Mouse (Mus musculus): ENCODE measurements around the gene Nxnl2. TPM values are rescaled to one million over a fixed set of nuclear protein-coding genes. Genes with fewer than 3 reads are reported as not detected.
A peak's percentile ranks its signal among the peaks of the same experiment; 100 is the strongest.

Gene Nxnl2
- total and polyA plus RNA-seq, 2 experiments from 2014 or later: 1.1 to 3.5 TPM

DNA sequence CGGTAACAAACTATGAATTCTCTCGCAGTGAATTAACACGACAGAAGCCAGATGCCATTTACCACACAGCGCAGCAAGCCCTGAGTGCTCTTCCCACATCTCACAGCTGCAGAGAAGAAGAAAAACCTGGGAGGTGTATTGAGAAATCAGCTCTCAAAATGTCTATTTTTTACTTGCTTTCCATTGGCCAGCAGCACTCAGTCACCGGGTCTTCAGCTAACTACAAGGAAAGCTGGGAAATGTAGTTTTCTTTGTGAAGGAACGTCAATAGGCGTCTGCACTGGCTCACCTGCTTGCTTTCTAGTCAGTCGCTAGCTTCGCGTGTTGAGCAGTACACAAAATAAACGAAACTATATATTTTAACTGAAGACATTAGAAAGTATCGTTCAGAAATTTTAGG is 37.1 kb downstream of the Nxnl2 start:
- Histone ChIP-seq H3K27ac (ENCODE audit: low read depth) (no peak overlapping the region), H3K4me3 (ENCODE audit: low read depth, low read length) (no peak overlapping the region), H3K9ac (replicated peaks; ENCODE audit: low read depth, low read length) (no peak overlapping the region), H3K27me3 (ENCODE audit: control insufficient read depth, insufficient read depth, low read length) (no peaks in the 10 kb centered on the region), H3K4me1 (ENCODE audit: control insufficient read depth, insufficient read depth) (no peaks in the 10 kb centered on the region), H3K36me3 (replicated peaks; ENCODE audit: control insufficient read depth, insufficient read depth, low read length) (no peaks in the 10 kb centered on the region), H3K9me3 (replicated peaks; ENCODE audit: control insufficient read depth, low read length) (no peaks in the 10 kb centered on the region), H3K4me2 (ENCODE audit: low read depth, low read length) (no peak overlapping the region)
- ATAC-seq (ENCODE audit: insufficient read depth, low read depth) (no peak), DNase-seq (ENCODE audit: low spot score) (no peak)
- WGBS: 63% methylated on average over 12 of the region's 12 CpGs
- TF ChIP-seq CTCF (IDR thresholded peaks at IDR 0.05; ENCODE audit: low read depth): no peak
- TF ChIP-seq EP300 (IDR thresholded peaks at IDR 0.05; ENCODE audit: low read depth): no peak

DNA sequence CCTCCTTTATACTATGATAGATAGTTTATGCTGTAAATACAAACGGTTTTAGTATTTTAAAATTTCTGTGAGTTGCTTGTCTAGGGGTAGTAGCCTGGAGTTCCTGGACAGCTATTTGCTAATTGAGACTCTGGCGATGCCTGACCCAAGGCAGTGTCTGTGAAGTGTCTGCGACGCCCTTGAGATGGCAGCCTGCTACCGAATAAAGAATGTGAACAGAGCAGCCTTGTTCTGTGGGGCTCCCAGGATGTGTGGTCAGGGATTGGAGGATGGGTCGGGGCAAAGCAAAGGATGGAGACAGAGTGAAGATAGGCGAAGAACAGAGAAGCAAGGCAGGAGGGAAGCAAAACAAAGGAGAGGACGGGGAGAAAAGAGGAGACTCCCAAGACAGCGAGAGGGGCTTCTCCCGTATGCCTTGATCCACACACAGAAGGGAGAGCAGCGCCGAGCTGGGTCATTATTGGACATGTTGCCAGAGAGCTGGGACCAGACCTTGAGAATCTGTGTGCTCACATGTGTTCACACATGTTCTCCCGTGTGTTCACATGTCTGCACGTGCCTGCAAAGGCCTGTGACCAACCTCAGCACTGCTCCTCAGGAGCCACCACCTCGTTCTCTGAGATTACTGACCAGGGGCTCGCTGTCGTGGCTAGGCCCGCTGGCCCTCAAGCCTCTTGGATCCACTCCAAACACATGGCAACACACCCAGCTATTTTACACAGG is 37.7 kb downstream of the Nxnl2 start:
- TF ChIP-seq EP300 (IDR thresholded peaks at IDR 0.05; ENCODE audit: low read depth) (no peak), CTCF (IDR thresholded peaks at IDR 0.05; ENCODE audit: low read depth) (peak; percentile 64)

DNA sequence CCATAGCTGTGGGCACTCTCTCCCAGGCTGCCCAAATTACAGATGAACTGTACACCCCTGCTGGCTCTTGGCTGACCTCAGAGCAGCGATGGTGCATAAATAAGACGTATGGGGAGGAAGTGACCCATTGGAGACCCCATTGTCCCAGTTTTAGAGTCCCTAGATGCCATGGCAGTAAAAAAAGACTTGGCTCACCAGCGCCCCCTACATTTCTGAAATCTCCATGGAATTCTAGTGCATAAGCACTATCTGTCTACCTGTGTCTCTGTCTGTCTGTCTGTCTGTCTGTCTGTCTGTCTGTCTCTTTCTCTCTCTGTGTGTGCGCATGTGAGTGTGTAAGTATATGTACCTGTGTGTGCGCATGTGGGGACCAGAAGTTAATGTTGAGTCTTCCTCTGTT is 39.8 kb downstream of the Nxnl2 start:
- no peak overlapping the region for H3K4me2 ChIP-seq (ENCODE audit: low read depth, low read length)
- 71% methylated on average over 5 of the region's 5 CpGs for WGBS
- H3K27me3 ChIP-seq (ENCODE audit: control insufficient read depth, insufficient read depth, low read length): no peaks in the 10 kb centered on the region
- DNase-seq (ENCODE audit: low spot score): no peak
- H3K9me3 ChIP-seq (replicated peaks; ENCODE audit: control insufficient read depth, low read length): no peaks in the 10 kb centered on the region
- H3K36me3 ChIP-seq (replicated peaks; ENCODE audit: control insufficient read depth, insufficient read depth, low read length): no peaks in the 10 kb centered on the region
- H3K4me1 ChIP-seq (ENCODE audit: control insufficient read depth, insufficient read depth): no peaks in the 10 kb centered on the region
- H3K9ac ChIP-seq (replicated peaks; ENCODE audit: low read depth, low read length): no peak overlapping the region
- ATAC-seq (ENCODE audit: insufficient read depth, low read depth): no peak
- no peak overlapping the region for H3K27ac ChIP-seq (ENCODE audit: low read depth)
- TF ChIP-seq CTCF (IDR thresholded peaks at IDR 0.05; ENCODE audit: low read depth): no peak
- no peak for TF ChIP-seq EP300 (IDR thresholded peaks at IDR 0.05; ENCODE audit: low read depth)
- no peak overlapping the region for H3K4me3 ChIP-seq (ENCODE audit: low read depth, low read length)

More for the DNA sequence above, 37.7 kb downstream of the Nxnl2 start:
- Histone ChIP-seq H3K9me3 (replicated peaks; ENCODE audit: control insufficient read depth, low read length) (no peaks in the 10 kb centered on the region), H3K27me3 (ENCODE audit: control insufficient read depth, insufficient read depth, low read length) (no peaks in the 10 kb centered on the region), H3K4me1 (ENCODE audit: control insufficient read depth, insufficient read depth) (no peaks in the 10 kb centered on the region), H3K27ac (ENCODE audit: low read depth) (no peak overlapping the region), H3K4me3 (ENCODE audit: low read depth, low read length) (no peak overlapping the region), H3K9ac (replicated peaks; ENCODE audit: low read depth, low read length) (no peak overlapping the region), H3K36me3 (replicated peaks; ENCODE audit: control insufficient read depth, insufficient read depth, low read length) (no peaks in the 10 kb centered on the region), H3K4me2 (ENCODE audit: low read depth, low read length) (no peak overlapping the region)
- 45% methylated on average over 18 of the region's 18 CpGs for WGBS
- DNase-seq (ENCODE audit: low spot score) (peak; percentile 47), ATAC-seq (ENCODE audit: insufficient read depth, low read depth) (peak; percentile 85)

DNA sequence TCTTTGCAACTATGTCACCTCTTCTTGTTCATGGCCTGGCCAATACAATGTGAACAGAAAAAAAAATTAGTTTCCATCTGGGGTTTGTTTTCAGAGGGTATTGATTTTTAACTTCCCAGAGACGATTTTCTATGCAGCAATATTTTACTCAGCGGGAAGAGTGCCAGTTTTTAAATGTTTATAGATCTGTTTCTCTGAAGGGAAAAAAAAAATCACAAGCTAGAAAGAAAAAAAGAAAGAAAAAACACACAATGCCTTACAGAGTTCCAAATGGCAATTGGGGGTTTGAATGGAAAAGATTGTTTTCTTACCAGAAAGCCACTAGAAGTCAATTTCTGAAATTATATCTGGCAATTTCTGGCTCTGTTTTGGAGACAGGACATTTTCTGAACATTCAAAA is 43.9 kb downstream of the Nxnl2 start:
- Histone ChIP-seq H3K9me3 (replicated peaks; ENCODE audit: control insufficient read depth, low read length) (no peaks in the 10 kb centered on the region), H3K9ac (replicated peaks; ENCODE audit: low read depth, low read length) (no peak overlapping the region), H3K27ac (ENCODE audit: low read depth) (no peak overlapping the region), H3K4me1 (ENCODE audit: control insufficient read depth, insufficient read depth) (no peaks in the 10 kb centered on the region), H3K4me2 (ENCODE audit: low read depth, low read length) (no peak overlapping the region), H3K36me3 (replicated peaks; ENCODE audit: control insufficient read depth, insufficient read depth, low read length) (no peaks in the 10 kb centered on the region), H3K4me3 (ENCODE audit: low read depth, low read length) (no peak overlapping the region), H3K27me3 (ENCODE audit: control insufficient read depth, insufficient read depth, low read length) (no peaks in the 10 kb centered on the region)
- TF ChIP-seq CTCF (IDR thresholded peaks at IDR 0.05; ENCODE audit: low read depth): no peak
- DNase-seq (ENCODE audit: low spot score): no peak
- no peak for ATAC-seq (ENCODE audit: insufficient read depth, low read depth)
- WGBS: 60% methylated on average over 2 of the region's 2 CpGs

DNA sequence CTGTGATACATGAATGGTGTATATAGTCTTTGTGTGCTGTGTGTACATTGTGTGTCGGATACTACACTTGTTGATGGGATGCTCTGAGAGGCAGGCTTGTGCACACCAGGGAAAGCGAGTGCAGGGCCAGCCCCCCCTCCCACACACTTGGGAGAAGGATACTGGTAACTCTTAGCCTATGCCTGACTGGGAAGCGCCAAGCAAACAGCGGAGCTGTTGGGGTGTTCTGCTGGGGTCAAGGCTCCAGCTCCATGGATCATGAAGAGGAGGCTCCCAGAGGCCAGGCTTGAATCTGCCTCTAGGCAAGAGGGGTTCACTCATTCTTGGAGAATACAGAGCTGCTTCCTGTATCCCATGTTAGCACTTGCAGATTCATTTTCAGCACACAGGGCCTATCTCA is 50.1 kb downstream of the Nxnl2 start:
- TF ChIP-seq CTCF (IDR thresholded peaks at IDR 0.05; ENCODE audit: low read depth) (no peak), EP300 (IDR thresholded peaks at IDR 0.05; ENCODE audit: low read depth) (no peak)
- no peaks in the 10 kb centered on the region for H3K27me3 ChIP-seq (ENCODE audit: control insufficient read depth, insufficient read depth, low read length)
- no peak overlapping the region for H3K4me2 ChIP-seq (ENCODE audit: low read depth, low read length)
- ATAC-seq (ENCODE audit: insufficient read depth, low read depth) (no peak), DNase-seq (ENCODE audit: low spot score) (no peak)
- H3K9ac ChIP-seq (replicated peaks; ENCODE audit: low read depth, low read length): no peak overlapping the region
- no peak overlapping the region for H3K4me3 ChIP-seq (ENCODE audit: low read depth, low read length)
- H3K4me1 ChIP-seq (ENCODE audit: control insufficient read depth, insufficient read depth): no peaks in the 10 kb centered on the region
- 85% methylated on average over 4 of the region's 4 CpGs for WGBS
- no peak overlapping the region for H3K27ac ChIP-seq (ENCODE audit: low read depth)
- H3K9me3 ChIP-seq (replicated peaks; ENCODE audit: control insufficient read depth, low read length): no peaks in the 10 kb centered on the region
- H3K36me3 ChIP-seq (replicated peaks; ENCODE audit: control insufficient read depth, insufficient read depth, low read length): no peaks in the 10 kb centered on the region

Measured in heart, postnatal 0 days (tissue).